Mouse (Mus musculus) frontal cortex, postnatal 10 days (tissue): Measurements from ENCODE around the gene Pecr.
A peak's percentile ranks its signal among the peaks of the same experiment; 100 is the strongest.
"Not testable (repeated sequence)": the region's sequence is repeated elsewhere in the genome, so short reads cannot be mapped to it uniquely, and the experiment has no call there.

Experiments
- DNase-seq, 2 experiments: peaks; one replicate each; pipeline ENCODE4 v3.0.0; 2022; ENCODE audit warnings: low spot score in 2 of 2, mixed read lengths in 1 of 2

Gene Pecr

DNA sequence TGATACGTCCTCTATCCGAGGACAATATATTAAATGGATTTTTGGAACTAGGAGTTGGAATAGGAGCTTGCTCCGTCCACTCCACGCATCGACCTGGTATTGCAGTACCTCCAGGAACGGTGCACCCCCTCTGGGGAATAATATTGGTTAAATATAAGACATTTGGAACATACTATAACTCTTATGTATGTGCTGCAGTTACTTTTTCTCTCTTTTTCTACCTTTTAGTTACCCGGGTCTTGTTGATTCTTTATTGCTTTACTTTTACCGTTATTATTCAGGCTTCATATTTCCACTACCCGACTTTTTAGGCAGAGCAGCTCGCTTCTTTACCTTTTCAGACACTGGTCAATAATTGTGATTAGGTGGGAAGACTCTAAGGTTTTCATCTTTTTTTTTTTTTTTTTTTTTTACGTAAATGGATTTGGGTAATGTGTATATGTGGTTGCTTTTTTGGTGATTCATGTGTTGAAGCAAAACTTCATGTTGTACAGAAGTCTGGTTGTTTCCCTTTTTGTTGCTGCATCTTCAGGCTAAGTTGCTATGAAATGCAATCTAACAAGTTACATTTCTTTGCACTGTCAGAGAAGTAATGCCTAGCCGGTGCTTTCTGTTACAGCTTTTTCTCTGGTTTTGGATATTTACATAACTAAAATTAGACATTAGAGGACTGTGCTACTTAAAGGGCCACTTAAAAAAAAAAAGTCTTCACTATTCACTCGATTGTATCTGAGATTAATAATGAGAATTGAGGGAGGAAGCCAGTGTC lies 46.9 kb downstream of the Pecr start:
- peak; percentile 31 to 65 for DNase-seq

DNA sequence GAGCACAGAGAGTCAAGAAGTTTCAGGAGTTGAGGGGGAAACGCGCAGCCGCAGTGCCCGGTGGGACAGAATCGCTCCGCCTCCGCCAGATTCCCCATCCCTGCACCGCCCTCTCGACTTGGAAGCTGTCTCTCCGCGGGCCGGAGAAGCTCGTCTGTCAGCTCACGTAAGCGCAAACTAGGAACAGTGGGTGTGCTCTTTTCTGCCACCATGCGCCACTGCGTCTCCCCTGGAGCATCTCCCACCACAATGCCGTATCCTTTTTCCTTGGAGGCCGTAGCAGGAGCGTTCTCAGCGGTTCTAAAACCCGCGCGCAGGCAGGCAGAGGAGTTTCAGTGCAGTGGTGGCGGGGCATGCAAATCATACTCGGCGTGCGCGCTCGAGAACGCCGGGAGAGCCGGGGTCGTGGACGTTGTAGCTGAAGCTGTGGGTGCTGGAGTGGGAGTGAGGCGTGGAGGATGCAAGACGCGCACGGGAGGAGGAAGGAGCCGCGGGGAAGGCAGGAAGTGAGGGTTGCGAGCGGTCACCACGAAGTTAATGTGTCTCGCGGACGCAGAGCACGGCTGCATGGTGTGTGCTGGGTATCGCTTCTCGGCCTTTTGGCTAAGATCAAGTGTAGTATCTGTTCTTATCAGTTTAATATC lies 47.6 kb downstream of the Pecr start:
- peak; percentile 44 to 72 for DNase-seq

DNA sequence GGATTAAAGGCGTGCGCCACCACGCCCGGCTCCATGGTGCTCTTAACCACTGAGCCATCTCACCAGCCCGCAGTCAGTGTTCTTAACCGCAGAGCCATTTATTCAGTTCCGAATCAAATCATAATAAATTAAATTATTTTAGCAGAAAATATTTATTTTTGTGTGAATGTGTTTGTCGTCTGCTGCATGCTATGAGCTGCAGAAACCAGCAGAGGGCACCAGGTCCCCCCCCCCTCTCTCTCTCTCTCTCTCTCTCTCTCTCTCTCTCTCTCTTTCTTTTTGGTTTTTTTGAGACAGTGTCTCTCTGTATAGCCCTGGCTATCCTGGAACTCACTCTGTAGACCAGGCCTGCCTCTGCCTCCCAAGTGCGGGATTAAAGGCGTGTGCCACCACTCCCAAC lies 51.5 kb downstream of the Pecr start:
- not testable (repeated sequence) for DNase-seq

DNA sequence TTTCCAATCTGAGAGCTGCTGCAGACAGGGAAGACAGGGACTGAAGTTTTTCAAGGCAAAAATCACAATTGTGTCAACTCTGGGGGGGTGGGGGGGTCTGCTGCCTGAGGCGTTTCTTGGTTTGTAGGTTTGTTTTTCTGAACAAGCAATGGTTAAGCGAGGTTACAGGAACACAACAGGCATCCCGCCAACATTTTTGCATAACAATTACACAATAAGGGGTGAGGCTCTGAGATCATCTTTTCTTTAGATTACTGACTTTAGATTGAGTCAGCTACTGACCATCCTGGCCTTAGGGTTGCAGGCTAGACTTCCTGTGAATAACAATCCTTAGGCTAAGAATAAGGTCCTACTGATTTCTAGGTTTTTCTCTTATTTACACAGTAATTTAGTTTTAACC lies 55.1 kb downstream of the Pecr start:
- DNase-seq, result no peak

DNA sequence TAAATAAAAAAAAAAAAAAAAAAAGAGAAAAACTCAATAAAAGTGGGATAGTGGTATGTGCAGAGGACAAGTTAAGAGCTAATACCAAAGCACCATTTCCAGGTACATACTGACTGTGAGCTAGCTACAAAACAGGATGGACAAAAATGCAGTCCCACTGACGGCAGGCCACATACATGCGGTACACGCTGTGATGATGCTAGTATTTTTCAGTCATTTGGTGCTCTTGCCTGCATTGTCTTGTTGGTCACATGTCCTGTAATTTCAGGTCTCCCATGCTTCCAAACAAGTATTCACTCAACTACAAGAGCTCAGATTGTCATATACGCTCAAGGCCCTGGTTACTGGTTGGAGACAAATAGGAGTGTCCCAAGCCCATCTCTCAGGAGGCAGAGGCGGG lies 56.6 kb downstream of the Pecr start:
- no peak for DNase-seq

DNA sequence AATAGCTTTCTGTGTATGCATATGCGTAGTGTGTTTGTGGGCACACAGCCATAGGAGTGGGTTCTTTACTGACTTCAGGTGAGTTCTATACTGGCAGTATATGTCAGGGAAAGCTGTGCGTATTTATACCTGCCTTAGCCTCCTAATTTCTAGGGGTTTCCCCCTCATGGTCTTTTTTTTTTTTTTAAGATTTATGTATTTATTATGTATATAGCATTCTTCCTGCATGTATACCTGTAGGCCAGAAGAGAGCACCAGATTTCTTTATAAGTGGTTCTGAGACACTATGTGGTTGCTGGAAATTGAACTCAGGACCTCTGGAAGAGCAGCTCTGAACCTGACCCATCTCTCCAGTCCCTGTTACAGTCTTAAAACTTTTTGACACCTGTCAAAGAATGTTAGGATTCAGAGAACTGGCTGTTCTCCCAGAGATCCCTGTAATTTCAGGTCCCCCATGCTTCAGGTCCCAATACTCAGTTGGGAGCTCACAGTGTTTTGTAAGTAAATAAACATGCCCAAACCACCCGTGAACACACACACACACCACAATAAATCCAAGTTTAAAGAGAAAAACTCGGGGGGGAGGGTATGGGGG lies 57.1 kb downstream of the Pecr start:
- no peak for DNase-seq

DNA sequence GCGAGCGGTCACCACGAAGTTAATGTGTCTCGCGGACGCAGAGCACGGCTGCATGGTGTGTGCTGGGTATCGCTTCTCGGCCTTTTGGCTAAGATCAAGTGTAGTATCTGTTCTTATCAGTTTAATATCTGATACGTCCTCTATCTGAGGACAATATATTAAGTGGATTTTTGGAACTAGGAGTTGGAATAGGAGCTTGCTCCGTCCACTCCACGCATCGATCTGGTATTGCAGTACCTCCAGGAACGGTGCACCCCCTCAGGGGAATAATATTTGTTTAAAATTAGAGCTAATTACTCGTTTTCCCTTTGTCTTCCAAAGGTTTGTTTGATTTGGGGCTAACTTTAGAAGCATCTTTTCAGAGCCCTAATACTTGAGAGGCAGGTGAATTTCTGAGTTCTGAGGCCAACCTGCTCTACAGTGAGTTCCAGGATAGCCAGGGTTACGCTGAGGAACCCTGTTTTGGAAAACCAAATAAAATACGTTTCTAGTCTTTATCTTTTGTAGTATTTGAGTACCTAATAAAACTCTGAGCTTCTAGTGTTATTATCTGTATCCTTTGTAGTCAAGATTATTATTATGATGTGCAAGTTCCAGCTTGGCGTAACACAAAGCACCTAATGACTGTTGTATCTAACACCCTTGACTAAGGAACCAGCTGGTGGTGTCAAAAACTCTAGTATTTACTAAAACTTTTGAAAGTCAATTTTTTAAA lies 57.8 kb downstream of the Pecr start:
- DNase-seq, result peak in 1 of 2 experiments; percentile 50

DNA sequence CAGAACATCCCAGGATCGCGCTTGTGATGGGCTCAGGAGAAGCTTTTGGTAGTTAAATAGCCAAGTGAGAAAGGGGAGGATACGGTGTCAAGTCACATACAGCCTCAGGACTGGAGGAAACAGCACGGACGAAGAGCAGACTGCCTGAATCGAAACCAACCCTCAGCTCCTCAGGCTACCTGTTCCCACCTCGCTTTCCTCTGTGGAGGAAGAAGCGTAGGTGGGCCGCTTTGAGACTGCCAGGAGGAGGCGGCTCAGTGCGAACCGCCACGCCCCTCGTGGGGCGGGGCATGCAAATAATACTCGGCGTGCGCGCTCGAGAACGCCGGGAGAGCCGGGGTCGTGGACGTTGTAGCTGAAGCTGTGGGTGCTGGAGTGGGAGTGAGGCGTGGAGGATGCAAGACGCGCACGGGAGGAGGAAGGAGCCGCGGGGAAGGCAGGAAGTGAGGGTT lies 58.4 kb downstream of the Pecr start:
- DNase-seq, result peak; percentile 53 to 73

DNA sequence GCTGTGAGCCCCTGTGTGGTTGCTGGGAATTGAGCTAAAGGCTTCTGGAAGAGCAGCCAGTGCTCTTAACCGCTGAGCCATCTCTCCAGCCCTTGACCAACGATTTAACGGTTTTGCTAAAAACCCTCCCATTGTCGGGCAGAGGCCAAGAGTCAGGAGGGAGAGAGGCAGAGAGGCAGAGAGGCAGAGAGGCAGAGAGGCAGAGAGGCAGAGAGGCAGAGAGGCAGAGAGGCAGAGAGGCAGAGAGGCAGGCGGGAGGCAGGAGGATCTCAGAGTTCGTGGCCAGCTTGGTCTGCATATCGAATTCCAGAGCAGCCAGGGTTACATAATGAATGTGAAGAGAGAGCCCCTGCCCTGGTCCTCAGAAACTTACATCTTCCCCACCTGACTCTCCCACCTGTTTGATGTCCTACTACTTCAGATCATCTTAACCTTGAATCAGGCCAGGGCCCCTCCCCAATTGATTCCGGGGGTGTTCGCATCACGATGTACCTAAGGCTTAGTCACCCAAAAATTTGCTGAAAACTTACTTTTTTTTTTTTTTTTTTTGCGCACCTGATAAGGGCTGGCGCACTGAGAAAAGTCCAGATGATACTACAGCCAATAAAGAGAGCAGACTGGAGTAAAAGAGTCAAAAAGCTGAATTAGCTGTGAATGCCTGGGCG lies 58.9 kb downstream of the Pecr start:
- peak in 1 of 2 experiments; percentile 24 for DNase-seq

DNA sequence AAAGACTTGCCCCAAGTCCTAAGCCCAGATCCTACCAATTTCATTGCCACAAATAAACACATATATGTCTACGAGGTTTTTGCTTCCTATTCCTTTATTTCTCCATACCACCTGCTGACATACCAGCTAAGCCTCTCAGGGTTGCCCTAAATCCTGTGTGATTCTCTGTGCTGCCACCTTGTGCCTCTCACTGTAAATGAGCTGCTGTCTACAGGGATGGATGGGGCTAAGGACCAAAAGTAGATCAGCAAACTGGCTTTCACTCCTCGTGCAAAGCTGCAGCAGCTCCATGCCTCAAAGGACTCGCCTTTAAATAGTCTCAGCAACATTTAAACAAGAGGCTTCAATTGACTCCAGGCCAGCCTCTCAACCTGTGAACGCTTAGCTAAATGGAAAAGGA lies 64.1 kb downstream of the Pecr start:
- DNase-seq, result peak; percentile 24 to 51

DNA sequence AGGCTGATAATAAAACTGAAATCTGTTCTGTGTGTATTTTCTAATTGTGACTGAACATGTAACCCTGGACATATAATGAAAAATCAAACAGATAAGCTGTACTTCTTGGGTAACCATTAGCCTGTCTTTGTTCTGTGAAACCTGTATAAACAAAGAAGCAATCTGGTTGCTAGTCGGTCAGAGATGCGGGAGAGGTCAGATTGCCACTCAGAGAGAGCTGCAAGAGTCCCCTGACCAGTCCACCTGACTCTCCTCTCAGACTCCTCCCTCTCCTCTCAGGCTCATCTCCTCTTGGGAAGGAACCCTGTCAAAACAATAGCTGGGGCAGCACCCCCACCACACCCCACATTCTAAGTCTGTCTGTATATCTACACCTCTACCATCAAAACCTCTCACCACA lies 65.0 kb downstream of the Pecr start:
- no peak for DNase-seq

DNA sequence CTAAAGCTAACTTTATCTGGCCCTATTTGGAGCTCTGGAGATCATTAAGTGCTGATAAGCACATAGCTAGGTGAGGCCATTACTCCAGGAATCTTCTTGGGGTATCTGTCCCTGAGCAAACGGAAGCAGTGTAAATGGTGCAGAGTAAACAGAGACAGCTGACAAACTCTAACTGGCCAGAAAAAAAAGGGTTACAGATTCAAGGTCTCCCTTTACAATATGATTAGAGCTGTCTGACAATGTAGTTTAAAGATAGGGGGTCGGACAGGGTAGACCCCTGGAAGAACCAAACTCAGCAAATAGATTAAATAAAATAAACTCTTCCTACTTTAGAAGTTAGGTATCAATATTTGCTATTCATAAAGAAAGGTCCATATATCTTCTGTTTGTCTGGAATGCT lies 65.5 kb downstream of the Pecr start:
- no peak for DNase-seq

DNA sequence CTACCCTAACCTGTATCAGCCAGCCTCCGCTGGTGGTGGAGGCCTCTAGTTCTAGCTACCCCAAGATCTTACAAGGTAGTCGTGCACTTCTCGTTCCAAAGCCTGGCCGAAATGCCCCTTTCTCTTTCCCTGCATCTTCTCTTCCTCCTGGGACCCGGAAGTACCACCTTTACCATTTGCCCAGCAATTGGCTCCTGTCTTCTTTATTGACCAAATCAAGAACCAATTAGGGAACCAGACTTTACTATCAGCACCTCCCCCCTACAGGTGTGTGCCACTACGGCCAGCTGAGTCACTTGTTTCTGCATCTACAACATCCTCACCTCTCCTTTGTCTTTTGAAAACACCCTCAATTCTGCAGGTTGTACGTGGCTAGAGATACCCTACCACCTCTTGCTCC lies 67.4 kb downstream of the Pecr start:
- no peak for DNase-seq

DNA sequence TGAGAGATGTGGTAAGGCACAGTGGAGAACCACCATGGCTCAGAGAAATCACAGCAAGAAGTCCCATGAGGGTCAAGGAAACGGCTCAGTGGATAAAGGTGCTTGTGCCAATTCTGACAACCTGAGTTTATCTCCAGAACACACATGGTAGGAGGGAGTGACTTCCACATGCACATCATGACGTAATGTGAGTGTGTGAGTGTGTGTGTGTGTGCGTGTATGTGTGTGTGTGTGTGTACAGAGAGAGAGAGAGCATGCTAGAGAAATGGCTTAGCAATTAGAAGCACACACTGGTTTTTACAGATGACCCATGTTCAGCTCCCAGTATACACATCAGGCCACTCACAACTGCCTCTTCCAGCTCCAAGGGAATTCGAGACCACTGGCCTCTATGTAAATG lies 68.9 kb downstream of the Pecr start:
- no peak for DNase-seq

DNA sequence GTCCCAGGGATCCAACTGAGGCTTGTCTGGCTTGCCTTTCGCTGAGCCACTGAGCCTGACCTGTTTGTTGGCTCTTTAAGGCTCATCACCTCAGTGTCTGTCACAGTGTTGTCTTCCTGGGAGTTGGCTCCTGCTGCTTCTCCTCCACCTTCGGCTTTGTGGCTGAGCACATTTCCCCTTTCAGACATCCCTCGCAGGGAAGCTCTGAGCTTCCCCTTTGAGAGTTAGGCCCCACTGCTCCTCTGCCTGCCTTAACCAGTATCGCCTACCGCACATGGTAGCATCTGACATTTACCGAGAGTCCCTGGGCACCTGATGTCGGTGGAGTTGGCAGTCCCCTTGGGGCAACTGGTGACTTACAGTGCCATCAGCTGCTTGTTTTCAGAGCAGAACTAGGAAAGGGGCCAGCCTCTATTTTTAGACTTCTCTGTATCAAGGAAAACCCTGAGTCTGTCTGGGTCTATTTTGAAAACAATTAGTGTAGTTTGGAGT lies 69.6 kb downstream of the Pecr start:
- DNase-seq, result no peak

DNA sequence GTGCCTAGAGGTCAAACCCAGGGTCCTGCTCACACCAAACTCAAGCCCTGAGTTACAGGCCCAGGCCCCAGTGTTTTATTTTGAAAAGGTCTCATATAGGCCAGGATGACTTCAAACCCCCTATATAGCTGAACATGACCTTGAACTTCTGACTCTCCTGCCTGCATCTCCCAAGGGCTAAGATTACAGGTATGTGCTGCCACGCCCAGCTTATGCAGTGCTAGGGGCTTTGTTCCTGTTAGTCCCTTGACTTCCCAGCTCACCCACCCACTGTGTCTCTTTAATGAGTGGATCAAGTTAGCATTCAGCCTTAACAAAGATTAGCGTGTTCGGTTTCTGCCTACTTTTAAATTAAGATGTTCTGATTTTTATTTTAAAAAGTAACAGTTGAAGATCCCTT lies 70.2 kb downstream of the Pecr start:
- no peak for DNase-seq

DNA sequence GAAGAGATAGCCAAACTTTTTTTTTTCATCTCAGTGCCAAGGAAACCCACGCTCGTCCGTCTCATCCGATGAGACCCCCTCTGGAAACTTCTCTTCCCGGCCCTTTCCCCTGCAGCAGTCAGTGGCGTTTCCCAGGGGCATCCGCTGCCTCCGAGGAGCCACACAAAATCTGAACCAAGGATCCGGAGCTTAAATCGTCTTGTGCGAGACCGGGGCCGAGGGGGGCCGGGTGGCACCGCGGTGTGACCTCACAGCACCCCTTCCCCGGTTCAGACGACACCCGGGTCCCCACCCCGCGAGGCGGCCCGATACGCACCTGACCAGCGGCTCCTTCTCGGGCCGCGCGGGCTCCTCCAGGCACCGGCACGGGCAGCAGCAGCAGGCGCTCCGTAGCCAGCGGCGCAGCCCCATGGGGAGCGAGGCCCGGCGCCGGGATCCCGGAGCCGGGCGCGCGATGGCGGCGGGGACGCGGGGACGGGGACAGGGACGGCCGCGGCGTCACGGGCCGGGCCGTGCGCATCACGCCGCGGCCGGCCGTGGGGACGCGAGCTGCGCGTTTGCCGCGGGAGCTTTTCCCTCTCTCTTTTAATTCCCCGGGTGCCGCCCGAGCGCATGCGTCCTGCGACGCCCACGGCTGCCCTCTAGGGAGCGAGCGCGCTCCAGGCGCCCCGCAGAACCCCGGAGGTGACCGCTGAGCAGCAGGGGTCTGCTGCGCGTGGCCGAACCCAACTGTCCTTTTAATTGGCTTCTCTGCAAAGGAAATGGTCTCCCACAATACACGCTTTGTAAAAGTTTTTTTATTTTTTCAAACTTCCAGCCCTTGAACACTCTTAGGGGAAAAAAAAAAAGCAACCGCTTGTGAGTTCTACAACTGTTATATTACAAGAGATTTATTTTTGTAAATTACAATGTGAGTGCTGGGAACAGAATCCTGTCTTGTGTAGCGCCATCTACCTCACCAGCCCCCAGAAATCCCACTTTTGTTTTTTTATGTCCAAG lies 72.1 kb downstream of the Pecr start, which contains the start of gene Mreg:
Mreg (minus strand) TSS at position 607 of the 999 bp plus-strand sequence.
- peak in 1 of 2 experiments; percentile 56 for DNase-seq

DNA sequence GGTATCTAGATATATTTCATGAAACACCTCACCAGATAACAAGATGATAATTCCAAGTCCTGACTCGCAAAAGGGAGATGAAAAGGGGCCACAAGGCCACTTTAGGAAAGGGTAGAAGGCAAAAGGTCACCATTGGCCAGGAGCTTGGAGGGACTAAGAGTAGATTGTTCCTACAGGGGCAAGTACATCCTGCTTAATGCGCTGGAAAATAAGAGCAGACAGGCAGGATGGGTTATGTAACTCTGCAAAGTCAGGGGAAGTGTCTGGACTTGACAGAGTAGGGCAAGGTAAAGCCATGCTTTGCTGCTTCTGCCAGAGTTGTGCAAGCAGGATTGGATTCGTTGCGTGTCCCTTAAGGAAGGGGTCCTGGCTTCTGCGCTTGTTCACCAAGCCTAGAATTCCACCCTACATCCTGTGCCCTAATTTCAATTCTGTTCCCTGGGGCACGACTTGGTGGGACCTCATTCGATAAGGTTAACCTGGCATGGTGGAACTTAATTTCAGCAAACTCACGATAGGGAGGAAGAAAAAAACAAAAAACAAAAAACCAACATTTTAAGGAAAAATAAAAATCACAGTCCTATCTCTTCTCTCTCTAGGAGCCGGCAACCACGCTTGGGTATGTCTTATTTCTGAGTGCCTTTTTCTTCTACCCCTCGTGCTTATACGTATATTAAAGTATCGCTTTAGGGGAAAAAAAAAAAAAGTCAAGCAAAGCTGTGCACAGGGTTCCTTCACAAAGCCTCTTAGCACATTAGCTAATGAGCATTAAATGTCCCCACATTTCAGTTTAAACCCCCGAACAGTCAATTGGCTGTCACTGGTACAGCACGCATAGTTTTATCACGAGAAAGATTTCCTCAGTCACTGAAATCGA lies 73.1 kb downstream of the Pecr start:
- no peak for DNase-seq
